Mouse (Mus musculus): Measurements from ENCODE around the gene Lmf2.

- TF ChIP-seq CTCF (IDR thresholded peaks at IDR 0.05; ENCODE audit: insufficient read depth, low read length) (no peak), POLR2A (IDR thresholded peaks at IDR 0.05; ENCODE audit: borderline replicate concordance, extremely low read depth, low read depth, low read length) (no peak)
Observed at GRCm38 (mm10) chr15:89343325-89343724, 12.1 kb downstream of the Lmf2 start.

Measured in lung, adult 2 months (tissue).